Mouse (Mus musculus) erythroblast, embryonic 14.5 days (primary cell): Measurements from ENCODE around the gene Fam168b. TPM values are rescaled to one million over a fixed set of nuclear protein-coding genes. Genes with fewer than 3 reads are reported as not detected.
A peak's percentile ranks its signal among the peaks of the same experiment; 100 is the strongest.

Experiments used
- H3K27me3 ChIP-seq: 2 replicates; pipeline ENCODE4 v1.6.1; 2012; ENCODE audit warnings: inconsistent platforms; ENCODE audit not compliant: control insufficient read depth
- H3K36me3 ChIP-seq: 2 replicates; pipeline ENCODE4 v1.6.1; 2012; ENCODE audit warnings: mild to moderate bottlenecking, inconsistent platforms; ENCODE audit not compliant: control insufficient read depth
- H3K4me1 ChIP-seq: 2 replicates; pipeline ENCODE4 v1.6.1; 2012; ENCODE audit warnings: inconsistent platforms; ENCODE audit not compliant: control insufficient read depth
- H3K4me3 ChIP-seq: replicated peaks from 2 replicates; pipeline ENCODE3; 2012; ENCODE audit warnings: moderate library complexity, mild to moderate bottlenecking, inconsistent platforms
- H3K9me3 ChIP-seq: 2 replicates; pipeline ENCODE4 v1.6.1; 2012; ENCODE audit warnings: low read length, inconsistent platforms, mixed read lengths; ENCODE audit not compliant: control insufficient read depth
- GATA1 ChIP-seq: IDR thresholded peaks from 2 replicates; pipeline ENCODE4 v1.6.1; 2012; ENCODE audit warnings: low read length, inconsistent platforms, mixed read lengths
- TAL1 ChIP-seq: IDR thresholded peaks from 3 replicates; pipeline ENCODE4 v1.6.1; 2012; ENCODE audit warnings: low read length, inconsistent platforms, mixed read lengths
- polyA plus RNA-seq: library from polyadenylated mRNA; stranded (reverse); fragments of >175 nt; gene quantifications from 2 replicates; pipeline ENCODE4 v1.2.3, GENCODE M21; 2012

Gene Fam168b
- polyA plus RNA-seq, 1 experiment = 5.2 TPM

- H3K4me1 ChIP-seq = peaks cover 49% of the 10 kb centered on the region
- no peak for TF ChIP-seq GATA1
- no peak for TF ChIP-seq TAL1
- no peaks in the 10 kb centered on the region for H3K9me3 ChIP-seq
- peaks cover 21% of the 10 kb centered on the region for H3K36me3 ChIP-seq
- no peaks in the 10 kb centered on the region for H3K27me3 ChIP-seq
- peak overlapping the region; percentile 86 for H3K4me3 ChIP-seq
Measured at GRCm38 (mm10) chr1:34841709-34842388, 1.0 kb downstream of the Fam168b start.

- TF ChIP-seq GATA1 = no peak
- TF ChIP-seq TAL1 = no peak
- Histone ChIP-seq H3K4me3 (no peak overlapping the region), H3K9me3 (no peaks in the 10 kb centered on the region), H3K4me1 (peaks cover 49% of the 10 kb centered on the region), H3K36me3 (peaks cover 46% of the 10 kb centered on the region), H3K27me3 (no peaks in the 10 kb centered on the region)
Measured at GRCm38 (mm10) chr1:34839241-34839640, 3.6 kb downstream of the Fam168b start.

GRCm38 (mm10) chr1:34837951-34838689 is 4.7 kb downstream of the Fam168b start:
- TF ChIP-seq GATA1 = no peak
- TF ChIP-seq TAL1 = no peak
- Histone ChIP-seq H3K9me3 (no peaks in the 10 kb centered on the region), H3K27me3 (no peaks in the 10 kb centered on the region), H3K36me3 (peaks cover 56% of the 10 kb centered on the region), H3K4me3 (no peak overlapping the region), H3K4me1 (peaks cover 38% of the 10 kb centered on the region)

- no peak overlapping the region for H3K4me3 ChIP-seq
- no peak for TF ChIP-seq GATA1
- TF ChIP-seq TAL1 = no peak
- no peaks in the 10 kb centered on the region for H3K27me3 ChIP-seq
- H3K9me3 ChIP-seq = no peaks in the 10 kb centered on the region
- H3K36me3 ChIP-seq = peaks cover 82% of the 10 kb centered on the region
- H3K4me1 ChIP-seq = peaks cover 19% of the 10 kb centered on the region
Measured at GRCm38 (mm10) chr1:34834904-34835303, 8.0 kb downstream of the Fam168b start.

GRCm38 (mm10) chr1:34831381-34831780 is 11.5 kb downstream of the Fam168b start:
- Histone ChIP-seq H3K4me1 (peaks cover 4% of the 10 kb centered on the region; the same call in 1 of the 2 replicates), H3K36me3 (peaks cover 90% of the 10 kb centered on the region), H3K27me3 (no peaks in the 10 kb centered on the region), H3K9me3 (no peaks in the 10 kb centered on the region), H3K4me3 (no peak overlapping the region)
- TF ChIP-seq GATA1 (no peak), TAL1 (no peak)

DNA sequence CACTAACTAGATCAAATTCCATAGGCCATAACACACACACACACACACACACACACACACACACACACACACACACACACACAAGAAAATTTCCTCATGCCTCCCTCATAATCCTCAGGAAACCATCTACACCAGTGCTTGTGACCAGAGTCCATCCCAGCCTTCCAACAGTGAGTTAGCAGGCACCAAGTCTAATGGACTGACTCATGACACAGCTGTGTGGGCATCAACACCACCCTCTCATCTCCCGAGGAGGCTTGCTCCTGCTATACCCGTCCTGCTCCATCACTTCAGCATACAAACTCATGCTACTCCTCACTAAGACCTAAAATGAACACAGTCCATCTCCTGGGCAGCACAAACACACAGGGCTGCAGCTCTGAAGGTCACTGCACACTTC is 11.9 kb downstream of the Fam168b start:
- Histone ChIP-seq H3K4me1 (peaks cover 4% of the 10 kb centered on the region; the same call in 1 of the 2 replicates), H3K4me3 (no peak overlapping the region), H3K9me3 (no peaks in the 10 kb centered on the region), H3K36me3 (peaks cover 90% of the 10 kb centered on the region), H3K27me3 (no peaks in the 10 kb centered on the region)
- TF ChIP-seq GATA1 (no peak), TAL1 (no peak)

DNA sequence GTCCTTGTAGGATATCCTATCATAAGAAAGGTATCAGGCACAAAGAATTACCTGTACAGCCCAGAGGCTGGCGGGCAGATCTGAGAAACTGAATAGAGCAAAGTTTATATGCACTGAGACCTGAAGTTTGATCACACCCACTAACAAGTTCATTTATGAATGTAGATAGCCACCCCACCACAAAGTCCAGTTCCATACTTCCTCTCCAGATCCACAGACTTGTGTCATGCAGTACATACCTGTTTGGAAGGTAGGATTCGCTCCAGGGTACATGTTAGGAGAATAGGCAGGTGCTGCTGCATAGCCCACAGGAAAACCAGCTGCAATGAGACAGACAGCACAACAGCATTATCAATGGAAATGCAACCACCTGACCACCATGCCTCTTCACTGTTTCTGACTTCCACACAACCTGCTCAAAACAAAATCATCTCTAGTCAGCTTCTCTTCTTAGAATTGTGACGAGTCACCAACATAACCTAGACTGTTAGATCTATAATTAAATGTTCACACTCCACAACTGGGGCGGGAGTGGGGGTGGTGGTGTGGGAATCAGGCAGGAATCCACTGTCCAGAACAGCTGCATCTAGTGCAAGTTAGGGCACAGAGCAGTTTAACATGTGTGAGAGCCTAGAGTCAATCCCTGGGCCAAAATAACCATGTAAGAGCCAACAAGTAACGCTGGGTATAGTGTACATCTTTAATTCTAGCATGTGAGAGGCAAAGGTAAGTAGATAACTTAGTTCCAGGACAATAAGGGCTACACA is 14.2 kb downstream of the Fam168b start:
- no peak overlapping the region for H3K4me3 ChIP-seq
- TF ChIP-seq TAL1 (no peak), GATA1 (no peak)
- H3K36me3 ChIP-seq = peaks cover 91% of the 10 kb centered on the region
- H3K9me3 ChIP-seq = no peaks in the 10 kb centered on the region
- peaks cover 4% of the 10 kb centered on the region; the same call in 1 of the 2 replicates for H3K4me1 ChIP-seq
- H3K27me3 ChIP-seq = no peaks in the 10 kb centered on the region

- TF ChIP-seq TAL1 (no peak), GATA1 (no peak)
- H3K4me1 ChIP-seq = peaks cover 4% of the 10 kb centered on the region; the same call in 1 of the 2 replicates
- H3K27me3 ChIP-seq = no peaks in the 10 kb centered on the region
- H3K4me3 ChIP-seq = no peak overlapping the region
- no peaks in the 10 kb centered on the region for H3K9me3 ChIP-seq
- H3K36me3 ChIP-seq = peaks cover 92% of the 10 kb centered on the region
Measured at GRCm38 (mm10) chr1:34827900-34828299, 15.0 kb downstream of the Fam168b start.

GRCm38 (mm10) chr1:34825909-34826308 is 17.0 kb downstream of the Fam168b start:
- Histone ChIP-seq H3K9me3 (no peaks in the 10 kb centered on the region), H3K27me3 (no peaks in the 10 kb centered on the region), H3K4me3 (no peak overlapping the region), H3K36me3 (peaks cover 92% of the 10 kb centered on the region), H3K4me1 (no peaks in the 10 kb centered on the region)
- TF ChIP-seq TAL1 = no peak
- TF ChIP-seq GATA1 = no peak
